Mouse (Mus musculus) heart, postnatal 0 days (tissue): ENCODE measurements around the gene Kctd17. TPM values are rescaled to one million over a fixed set of nuclear protein-coding genes. Genes with fewer than 3 reads are reported as not detected.
A peak's percentile ranks its signal among the peaks of the same experiment; 100 is the strongest.

Source experiments
- ATAC-seq: fragments of 200-750 bp; cut with Nextera tagmentation; 2 replicates; pipeline ENCODE4 v1.8.0; 2017; ENCODE audit warnings: low read depth, moderate number of reproducible peaks, moderate library complexity; ENCODE audit not compliant: insufficient read depth
- DNase-seq: peaks from one replicate; pipeline ENCODE4 v3.0.0-alpha.2; 2016; ENCODE audit warnings: low spot score
- H3K27ac ChIP-seq: fragments of 300-500 bp; sonication (generic); 2 replicates; pipeline ENCODE4 v1.5.1; 2014; ENCODE audit warnings: low read depth, mild to moderate bottlenecking
- H3K27me3 ChIP-seq: fragments of 300-500 bp; sonication (generic); 2 replicates; pipeline ENCODE4 v1.6.1; 2014; ENCODE audit warnings: low read length, mixed read lengths; ENCODE audit not compliant: control insufficient read depth, insufficient read depth
- H3K36me3 ChIP-seq: fragments of 300-500 bp; sonication (generic); replicated peaks from 2 replicates; pipeline ENCODE4 v1.6.1; 2014; ENCODE audit warnings: low read length, mixed read lengths; ENCODE audit not compliant: control insufficient read depth, insufficient read depth
- H3K4me1 ChIP-seq: fragments of 300-500 bp; sonication (generic); 2 replicates; pipeline ENCODE4 v1.6.1; 2014; ENCODE audit warnings: antibody characterized with exemption; ENCODE audit not compliant: control insufficient read depth, insufficient read depth
- H3K4me2 ChIP-seq: fragments of 300-500 bp; sonication (generic); 2 replicates; pipeline ENCODE4 v1.6.1; 2014; ENCODE audit warnings: low read depth, mild to moderate bottlenecking, low read length, moderate library complexity
- H3K4me3 ChIP-seq: fragments of 300-500 bp; sonication (generic); 2 replicates; pipeline ENCODE4 v1.5.1; 2014; ENCODE audit warnings: low read depth, low read length
- H3K9ac ChIP-seq: fragments of 300-500 bp; sonication (generic); replicated peaks from 2 replicates; pipeline ENCODE4 v1.6.1; 2014; ENCODE audit warnings: low read depth, low read length, mixed read lengths
- H3K9me3 ChIP-seq: fragments of 300-500 bp; sonication (generic); replicated peaks from 2 replicates; pipeline ENCODE4 v1.6.1; 2016; ENCODE audit warnings: low read length; ENCODE audit not compliant: control insufficient read depth
- CTCF ChIP-seq: IDR thresholded peaks from 2 replicates; pipeline ENCODE4 v1.5.1; 2016; ENCODE audit warnings: antibody characterized with exemption, control low read depth, low read depth
- EP300 ChIP-seq: IDR thresholded peaks from 2 replicates; pipeline ENCODE4 v1.6.1; 2016; ENCODE audit warnings: antibody characterized with exemption, low read depth
- WGBS: fragments of 180-500 bp; shearing (Covaris S2); extraction: QIAGEN DNeasy Blood & Tissue Kit; methylation state at CpG from one replicate; pipeline ENCODE4 v1.1.7; 2014; 5-methylcytosine and 5-hydroxymethylcytosine counted together
- polyA plus RNA-seq: library from polyadenylated mRNA; unstranded; fragments of >200 nt; fragmentation: Nextera tagmentation; extraction: Ambion mirVana; gene quantifications from 2 replicates; pipeline ENCODE4 v1.2.1, GENCODE M21; 2015
- total RNA-seq: library from RNA; depleted of rRNA; stranded (reverse); fragments of >200 nt; gene quantifications from 2 replicates; pipeline ENCODE4 v1.2.3, GENCODE M21; 2014; ENCODE audit warnings: low replicate concordance

Gene Kctd17
- total and polyA plus RNA-seq, 2 experiments from 2014 or later: 17.8 to 49.8 TPM

GRCm38 (mm10) chr15:78384220-78385116 lies 43.9 kb upstream of the Kctd17 start:
- no peaks in the 10 kb centered on the region for H3K9me3 ChIP-seq
- H3K27me3 ChIP-seq: no peaks in the 10 kb centered on the region
- DNase-seq (no peak), ATAC-seq (no peak)
- H3K36me3 ChIP-seq: no peaks in the 10 kb centered on the region
- H3K4me1 ChIP-seq: peaks cover 12% of the 10 kb centered on the region
- TF ChIP-seq EP300: no peak
- TF ChIP-seq CTCF: no peak
- H3K27ac ChIP-seq: peak overlapping the region; percentile 45
- WGBS: 47% methylated on average over 7 of the region's 7 CpGs
- H3K9ac ChIP-seq: no peak overlapping the region
- no peak overlapping the region for H3K4me2 ChIP-seq
- H3K4me3 ChIP-seq: no peak overlapping the region

- DNase-seq (no peak), ATAC-seq (no peak)
- WGBS: 92% methylated on average over 1 of the region's 1 CpGs
- no peak overlapping the region for H3K4me2 ChIP-seq
- H3K4me1 ChIP-seq: peaks cover 12% of the 10 kb centered on the region
- H3K36me3 ChIP-seq: no peaks in the 10 kb centered on the region
- no peak overlapping the region for H3K27ac ChIP-seq
- H3K27me3 ChIP-seq: no peaks in the 10 kb centered on the region
- no peaks in the 10 kb centered on the region for H3K9me3 ChIP-seq
- no peak overlapping the region for H3K9ac ChIP-seq
- no peak for TF ChIP-seq EP300
- no peak for TF ChIP-seq CTCF
- H3K4me3 ChIP-seq: no peak overlapping the region
These were observed 42.8 kb upstream of the Kctd17 start for GRCm38 (mm10) chr15:78385564-78385963.

- 73% methylated on average over 3 of the region's 3 CpGs for WGBS
- Histone ChIP-seq H3K4me1 (no peaks in the 10 kb centered on the region), H3K27me3 (no peaks in the 10 kb centered on the region), H3K9me3 (no peaks in the 10 kb centered on the region), H3K27ac (no peak overlapping the region), H3K36me3 (no peaks in the 10 kb centered on the region), H3K9ac (no peak overlapping the region), H3K4me2 (no peak overlapping the region), H3K4me3 (no peak overlapping the region)
- DNase-seq: no peak
- no peak for ATAC-seq
- TF ChIP-seq CTCF (no peak), EP300 (no peak)
These were observed 37.5 kb upstream of the Kctd17 start for GRCm38 (mm10) chr15:78390855-78391254.

GRCm38 (mm10) chr15:78395478-78395962 lies 32.8 kb upstream of the Kctd17 start, which contains the start of gene Tex33:
TSS of gene Tex33 (minus strand) at chr15:78395912.
- no peaks in the 10 kb centered on the region for H3K27me3 ChIP-seq
- DNase-seq (no peak), ATAC-seq (no peak)
- no peaks in the 10 kb centered on the region; the same call in 1 of the 2 replicates for H3K36me3 ChIP-seq
- no peak within 1 kb of the TSS for H3K27ac ChIP-seq
- no peak within 1 kb of the TSS for H3K9ac ChIP-seq
- no peaks in the 10 kb centered on the region for H3K4me1 ChIP-seq
- TF ChIP-seq EP300 (no peak), CTCF (no peak)
- no peaks in the 10 kb centered on the region for H3K9me3 ChIP-seq
- no peak within 1 kb of the TSS for H3K4me3 ChIP-seq
- H3K4me2 ChIP-seq: no peak within 1 kb of the TSS
- 83% methylated on average over 8 of the region's 8 CpGs for WGBS

GRCm38 (mm10) chr15:78401345-78401744 lies 27.0 kb upstream of the Kctd17 start:
- TF ChIP-seq EP300 (no peak), CTCF (no peak)
- Histone ChIP-seq H3K27ac (peak overlapping the region; percentile 79), H3K9ac (no peak overlapping the region), H3K27me3 (no peaks in the 10 kb centered on the region), H3K9me3 (no peaks in the 10 kb centered on the region), H3K4me3 (no peak overlapping the region), H3K4me2 (no peak overlapping the region), H3K36me3 (no peaks in the 10 kb centered on the region; the same call in 1 of the 2 replicates), H3K4me1 (peaks cover 36% of the 10 kb centered on the region)
- 60% methylated on average over 6 of the region's 6 CpGs for WGBS
- DNase-seq: peak; percentile 45
- ATAC-seq: no peak
